Mouse (Mus musculus) liver, adult 2 months (tissue): ENCODE measurements around the gene Vps13a. TPM values are rescaled to one million over a fixed set of nuclear protein-coding genes. Genes with fewer than 3 reads are reported as not detected.

Experiments used
- DNase-seq: peaks from one replicate; pipeline ENCODE4 v3.0.0-alpha.2; 2011; ENCODE audit warnings: low read depth, low spot score; ENCODE audit errors: extremely low read depth
- H3K27ac ChIP-seq: fragments of 200-500 bp; replicated peaks from 2 replicates; pipeline ENCODE4 v1.5.1; 2012; ENCODE audit warnings: low read depth, mild to moderate bottlenecking, control low read depth, inconsistent platforms, low read length; ENCODE audit not compliant: insufficient read depth
- H3K27me3 ChIP-seq: fragments of 200-500 bp; 2 replicates; pipeline ENCODE4 v1.6.1; 2012; ENCODE audit warnings: mild to moderate bottlenecking, moderate library complexity, low read length, inconsistent platforms; ENCODE audit not compliant: control insufficient read depth, insufficient read depth
- H3K36me3 ChIP-seq: fragments of 200-500 bp; 2 replicates; pipeline ENCODE4 v1.6.1; 2012; ENCODE audit warnings: low read length, inconsistent platforms; ENCODE audit not compliant: control insufficient read depth, insufficient read depth
- H3K4me1 ChIP-seq: fragments of 200-500 bp; 2 replicates; pipeline ENCODE4 v1.6.1; 2011; ENCODE audit warnings: low read length; ENCODE audit not compliant: control insufficient read depth, insufficient read depth
- H3K4me3 ChIP-seq: fragments of 200-500 bp; 2 replicates; pipeline ENCODE4 v1.5.1; 2011; ENCODE audit warnings: low read depth, mild to moderate bottlenecking, control low read depth, low read length, moderate library complexity; ENCODE audit not compliant: insufficient read depth
- H3K79me2 ChIP-seq: fragments of 200-500 bp; 2 replicates; pipeline ENCODE4 v1.6.1; 2012; ENCODE audit warnings: inconsistent platforms, mild to moderate bottlenecking, low read length, moderate library complexity; ENCODE audit not compliant: control insufficient read depth, insufficient read depth
- H3K9ac ChIP-seq: fragments of 200-500 bp; 2 replicates; pipeline ENCODE4 v1.6.1; 2012; ENCODE audit warnings: low read depth, mild to moderate bottlenecking, control low read depth, inconsistent platforms, low read length
- CTCF ChIP-seq: fragments of 200-500 bp; IDR thresholded peaks from 2 replicates; pipeline ENCODE4 v1.5.1; 2011; ENCODE audit warnings: low read depth, low read length, control low read depth
- POLR2A ChIP-seq: fragments of 200-500 bp; IDR thresholded peaks from 2 replicates; pipeline ENCODE4 v1.6.1; 2011; ENCODE audit warnings: low read length, control low read depth; ENCODE audit not compliant: insufficient read depth; ENCODE audit errors: extremely low read depth
- WGBS: fragments of 180-500 bp; shearing (Covaris S2); methylation state at CpG from one replicate; pipeline ENCODE4 v1.1.7; 2018; 5-methylcytosine and 5-hydroxymethylcytosine counted together
- polyA plus RNA-seq: library from polyadenylated mRNA; depleted of rRNA; stranded (reverse); fragments of >200 nt; gene quantifications from 2 replicates; pipeline ENCODE4 v1.2.3, GENCODE M21; 2012
- total RNA-seq: library from RNA; depleted of rRNA; stranded (reverse); fragments of >200 nt; gene quantifications from 2 replicates; pipeline ENCODE4 v1.2.3, GENCODE M21; 2014

Gene Vps13a
- total and polyA plus RNA-seq, 2 experiments, result 1.1 to 30.8 TPM

DNA sequence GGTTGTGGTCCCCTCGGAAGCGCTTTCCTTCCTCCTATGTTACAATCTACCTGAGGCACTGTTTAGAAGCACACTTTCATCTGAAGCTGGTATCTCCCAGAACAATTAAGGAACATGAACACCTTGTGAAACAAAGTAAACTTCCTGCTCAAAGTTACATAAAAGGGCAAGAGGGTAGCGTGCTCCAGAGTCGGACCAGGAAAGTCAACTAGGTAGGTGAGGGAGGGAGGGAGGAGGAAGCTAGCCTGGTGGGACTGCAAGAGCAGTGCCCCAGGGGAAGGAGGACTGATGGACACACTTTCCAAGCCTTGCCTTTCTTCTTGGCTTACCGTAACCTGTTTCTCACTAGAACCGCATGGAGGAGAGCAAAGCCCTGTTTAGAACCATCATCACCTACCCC is 173.1 kb downstream of the Vps13a start:
- TF ChIP-seq POLR2A, result no peak
- Histone ChIP-seq H3K36me3 (peaks cover 16% of the 10 kb centered on the region), H3K27me3 (no peaks in the 10 kb centered on the region), H3K27ac (no peak overlapping the region), H3K9ac (no peak overlapping the region), H3K4me1 (no peaks in the 10 kb centered on the region), H3K79me2 (no peaks in the 10 kb centered on the region), H3K4me3 (no peak overlapping the region)
- WGBS, result 81% methylated on average over 6 of the region's 6 CpGs
- DNase-seq, result no peak

DNA sequence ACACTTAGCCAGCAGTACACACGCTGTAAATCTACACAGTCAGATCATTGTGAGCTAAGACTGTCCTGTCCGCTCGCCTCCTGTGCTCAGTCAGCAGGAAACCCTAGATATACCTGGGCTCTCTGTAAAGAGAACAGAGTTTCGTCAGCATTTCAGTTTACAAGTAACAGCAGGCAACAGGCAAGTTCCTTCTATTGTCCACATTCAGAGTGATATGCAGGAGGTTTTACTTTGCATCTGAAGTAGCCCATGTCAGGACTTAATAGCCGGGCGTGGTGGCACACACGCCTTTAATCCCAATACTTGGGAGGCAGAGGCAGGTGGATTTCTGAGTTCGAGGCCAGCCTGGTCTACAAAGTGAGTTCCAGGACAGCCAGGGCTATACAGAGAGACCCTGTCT is 178.7 kb downstream of the Vps13a start:
- Histone ChIP-seq H3K27ac (no peak overlapping the region), H3K79me2 (no peaks in the 10 kb centered on the region), H3K4me1 (no peaks in the 10 kb centered on the region), H3K4me3 (no peak overlapping the region), H3K27me3 (no peaks in the 10 kb centered on the region), H3K9ac (no peak overlapping the region), H3K36me3 (no peaks in the 10 kb centered on the region)
- no peak for TF ChIP-seq CTCF
- no peak for TF ChIP-seq POLR2A
- 80% methylated on average over 8 of the region's 8 CpGs for WGBS
- no peak for DNase-seq

- H3K27me3 ChIP-seq, result no peaks in the 10 kb centered on the region
- no peaks in the 10 kb centered on the region for H3K4me1 ChIP-seq
- peak; percentile 53 for DNase-seq
- no peaks in the 10 kb centered on the region for H3K79me2 ChIP-seq
- no peaks in the 10 kb centered on the region for H3K36me3 ChIP-seq
- WGBS, result 21% methylated on average over 9 of the region's 9 CpGs
- no peak overlapping the region for H3K27ac ChIP-seq
- TF ChIP-seq CTCF (peak; percentile 75), POLR2A (no peak)
- H3K4me3 ChIP-seq, result no peak overlapping the region
- no peak overlapping the region for H3K9ac ChIP-seq
These were observed 181.3 kb downstream of the Vps13a start for GRCm38 (mm10) chr19:16599298-16599970.

DNA sequence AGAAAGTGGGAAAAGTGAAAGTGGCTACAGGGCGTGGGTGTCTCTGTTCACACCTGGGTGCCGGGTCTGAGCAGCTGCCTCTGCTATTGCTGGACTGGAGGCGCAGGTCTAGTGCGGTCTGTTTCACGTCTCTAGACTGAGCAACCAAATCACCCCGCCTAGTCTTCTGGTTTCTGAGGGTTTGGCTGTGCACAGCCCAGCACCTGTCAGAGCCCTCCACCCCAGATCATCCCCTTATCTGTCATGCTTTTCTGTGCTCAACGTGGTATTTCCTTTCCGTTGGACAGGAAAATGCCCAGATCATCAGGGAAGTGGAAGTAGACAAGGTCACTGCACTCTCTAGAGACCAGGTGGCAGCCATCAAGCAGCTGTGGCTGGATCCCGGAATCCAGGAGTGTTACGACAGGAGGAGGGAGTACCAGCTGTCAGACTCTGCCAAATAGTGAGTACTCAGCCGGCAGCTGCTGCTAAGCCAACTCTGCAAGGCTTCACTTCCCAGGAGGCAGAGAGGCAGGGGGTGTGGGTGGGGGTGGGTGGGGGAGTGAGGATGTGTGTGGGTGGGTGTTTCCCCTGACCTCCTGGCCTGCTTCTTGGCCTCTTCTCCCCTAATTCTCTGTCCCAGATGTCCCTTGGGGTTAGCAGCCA is 182.0 kb downstream of the Vps13a start:
- Histone ChIP-seq H3K4me3 (no peak overlapping the region), H3K9ac (no peak overlapping the region), H3K36me3 (no peaks in the 10 kb centered on the region), H3K79me2 (no peaks in the 10 kb centered on the region), H3K27me3 (no peaks in the 10 kb centered on the region), H3K27ac (no peak overlapping the region), H3K4me1 (no peaks in the 10 kb centered on the region)
- TF ChIP-seq POLR2A (no peak), CTCF (no peak)
- 65% methylated on average over 11 of the region's 11 CpGs for WGBS
- DNase-seq, result no peak

DNA sequence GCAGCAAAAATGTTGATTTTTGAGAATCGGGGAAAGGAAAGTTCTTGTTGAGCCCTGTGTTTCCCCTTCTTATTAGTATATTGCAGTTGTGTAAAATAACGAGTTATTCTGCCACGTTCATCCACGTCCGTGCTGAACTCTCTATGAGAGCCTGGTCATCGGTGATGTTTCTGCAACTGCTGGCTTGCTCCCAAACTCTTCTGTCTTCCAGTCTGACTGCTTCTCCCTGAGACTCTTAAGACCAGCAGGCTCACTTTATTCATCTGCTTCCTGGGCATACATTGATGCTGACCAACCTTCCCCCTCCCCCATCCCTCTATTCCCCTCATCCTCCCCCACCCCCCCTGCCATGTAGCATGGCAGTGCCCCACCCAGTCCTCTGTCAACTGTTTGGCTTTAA is 183.5 kb downstream of the Vps13a start:
- Histone ChIP-seq H3K27me3 (no peaks in the 10 kb centered on the region), H3K9ac (no peak overlapping the region), H3K4me3 (no peak overlapping the region), H3K79me2 (no peaks in the 10 kb centered on the region), H3K4me1 (no peaks in the 10 kb centered on the region), H3K27ac (no peak overlapping the region), H3K36me3 (no peaks in the 10 kb centered on the region)
- DNase-seq, result no peak
- 77% methylated on average over 6 of the region's 6 CpGs for WGBS
- TF ChIP-seq CTCF (no peak), POLR2A (no peak)

DNA sequence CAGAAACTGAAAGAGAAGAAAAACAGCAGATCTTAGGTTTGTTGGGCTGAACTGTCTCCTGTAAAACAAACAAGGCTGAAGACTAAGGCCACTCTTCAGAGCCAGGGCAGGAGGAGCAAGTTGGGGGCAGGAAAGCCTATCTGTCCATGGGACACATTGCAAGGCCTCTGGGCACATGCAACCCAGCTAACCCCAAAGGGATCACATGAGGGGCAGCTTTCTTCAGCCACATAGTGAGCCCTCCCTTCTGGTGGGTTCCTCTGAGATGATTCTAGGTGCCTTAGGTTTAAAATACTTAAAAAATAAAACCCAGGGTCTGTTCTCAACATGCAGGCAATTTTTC is 186.8 kb downstream of the Vps13a start:
- Histone ChIP-seq H3K27ac (no peak overlapping the region), H3K36me3 (no peaks in the 10 kb centered on the region), H3K9ac (no peak overlapping the region), H3K27me3 (no peaks in the 10 kb centered on the region), H3K4me3 (no peak overlapping the region), H3K79me2 (no peaks in the 10 kb centered on the region), H3K4me1 (no peaks in the 10 kb centered on the region)
- TF ChIP-seq POLR2A (no peak), CTCF (no peak)
- no peak for DNase-seq
